Mouse (Mus musculus) spleen, postnatal 36 days (tissue): ENCODE measurements around the gene Gpr150.

Source experiments
- DNase-seq, 2 experiments: peaks; one replicate each; pipeline ENCODE4 v3.0.0; 2022; ENCODE audit warnings: low spot score in 2 of 2, mixed read lengths in 1 of 2

The Gpr150 gene

GRCm38 (mm10) chr13:76056896-76057266 is at the start of gene Gpr150:
Gpr150 (minus strand) TSS chr13:76056996.
- no peak for DNase-seq

GRCm38 (mm10) chr13:76101989-76102388 is 45.2 kb upstream of the Gpr150 start:
- DNase-seq = no peak

- peak; percentile 95 to 97 for DNase-seq
These were observed 41.9 kb upstream of the Gpr150 start, which contains the start of the genes Arsk and Ttc37 for GRCm38 (mm10) chr13:76098493-76099303. Arsk (minus strand) TSS chr13:76098660. Ttc37 (plus strand) TSS chr13:76098734.

DNA sequence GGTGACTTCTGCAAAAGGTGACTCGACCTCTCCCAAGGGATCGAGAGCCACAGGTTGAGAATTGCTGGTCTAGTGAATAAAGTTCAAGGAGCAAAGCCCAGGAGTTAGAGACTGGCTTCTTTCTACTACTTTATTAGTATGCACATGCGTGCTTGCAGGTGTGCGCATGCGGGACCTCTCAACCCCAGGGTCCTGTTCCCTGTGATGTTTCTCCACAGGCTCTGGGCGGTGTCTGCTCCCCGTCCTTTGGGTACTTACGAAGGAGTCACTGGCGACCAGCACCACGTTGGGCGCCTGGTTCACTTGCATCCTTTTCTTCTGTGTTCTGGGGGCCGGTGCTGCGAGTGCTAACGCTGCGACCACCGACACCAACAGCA is 41.3 kb upstream of the Gpr150 start:
- peak; percentile 57 to 62 for DNase-seq

GRCm38 (mm10) chr13:76074323-76074722 is 17.5 kb upstream of the Gpr150 start:
- no peak for DNase-seq

- no peak for DNase-seq
These were observed 7.7 kb upstream of the Gpr150 start for GRCm38 (mm10) chr13:76064363-76064945.

DNA sequence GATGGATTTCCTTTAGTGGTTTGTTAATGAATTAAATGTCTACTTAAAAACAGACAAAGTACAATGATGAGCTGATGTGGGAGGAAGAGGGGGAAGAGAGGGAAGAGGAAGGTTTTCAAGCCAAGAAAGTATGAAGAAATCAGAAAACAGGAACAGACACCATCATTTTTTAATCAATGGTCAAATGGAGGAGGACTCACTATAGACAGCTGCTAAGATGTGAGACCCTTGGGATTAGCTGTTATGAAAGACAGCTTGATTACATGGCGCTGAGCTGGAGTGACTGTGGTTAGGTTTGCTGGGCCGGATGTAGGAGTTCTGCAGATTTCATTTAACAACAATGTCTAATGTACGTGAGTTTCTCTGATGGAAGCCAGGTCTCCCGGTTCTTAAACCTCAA is 6.8 kb upstream of the Gpr150 start:
- DNase-seq = no peak

DNA sequence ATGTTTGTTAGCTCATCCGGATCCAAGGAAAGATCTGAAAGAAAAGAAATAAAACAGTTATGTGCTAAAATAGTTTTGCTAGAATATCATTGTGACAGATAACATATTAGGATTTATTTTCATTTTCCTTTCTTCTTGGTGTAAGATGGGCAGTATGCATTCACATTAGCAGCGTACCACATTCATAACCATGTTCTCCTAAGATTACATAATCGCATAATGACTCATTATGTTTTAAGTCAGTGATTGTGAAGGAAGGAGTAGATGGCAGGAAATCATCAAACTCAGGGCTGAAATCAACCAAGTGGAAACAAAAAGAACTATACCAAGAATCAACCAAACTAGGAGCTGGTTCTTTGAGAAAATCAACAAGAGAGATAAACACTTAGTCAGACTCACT is 5.8 kb upstream of the Gpr150 start:
- DNase-seq = no peak

DNA sequence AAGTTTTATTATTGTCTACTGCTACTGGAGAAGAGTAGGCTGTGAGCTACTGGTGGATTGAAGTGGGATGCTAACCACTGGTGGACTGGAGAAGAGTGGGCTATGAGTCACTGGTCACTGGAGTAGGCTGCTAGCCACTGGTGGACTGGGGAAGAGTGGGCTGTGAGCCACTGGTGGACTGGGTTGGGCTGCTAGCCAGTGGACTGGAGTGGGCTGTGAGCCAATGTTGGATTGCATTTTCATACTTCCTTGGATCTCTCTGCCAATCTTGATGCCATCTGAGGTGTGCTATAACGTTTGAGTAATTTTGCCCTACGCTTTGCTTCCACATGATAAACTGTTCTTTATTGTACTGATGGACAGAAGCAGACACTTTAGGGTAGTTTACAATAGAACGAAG is 5.3 kb upstream of the Gpr150 start:
- DNase-seq = no peak

DNA sequence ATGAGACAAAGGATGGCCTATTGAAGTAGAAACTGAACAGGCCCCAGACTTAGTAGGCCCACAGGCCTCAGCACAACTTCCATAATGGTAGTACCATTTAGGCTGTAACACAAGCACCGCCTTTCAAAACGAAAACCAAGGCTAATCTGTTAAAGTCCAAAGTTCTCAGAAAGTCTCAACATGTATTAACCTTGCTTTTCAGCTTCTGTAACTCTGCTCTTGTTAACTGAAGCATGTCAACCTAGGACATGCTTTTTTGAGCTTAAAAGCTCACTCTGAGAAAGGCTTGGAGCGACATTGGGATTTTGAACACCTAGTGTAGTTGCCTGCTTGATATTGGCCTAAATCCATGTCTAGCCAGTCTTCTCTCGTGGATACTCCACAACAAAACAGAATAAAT is 2.8 kb upstream of the Gpr150 start:
- no peak for DNase-seq

GRCm38 (mm10) chr13:76057267-76058069 is 672 bp upstream of the Gpr150 start:
- DNase-seq = no peak

GRCm38 (mm10) chr13:76056261-76056724 is 503 bp downstream of the Gpr150 start:
- DNase-seq = peak; percentile 68 to 69

GRCm38 (mm10) chr13:76055391-76056232 is 1.2 kb downstream of the Gpr150 start:
- DNase-seq = peak; percentile 51 to 53

- DNase-seq = no peak
These were observed 11.8 kb downstream of the Gpr150 start for GRCm38 (mm10) chr13:76044971-76045370.

DNA sequence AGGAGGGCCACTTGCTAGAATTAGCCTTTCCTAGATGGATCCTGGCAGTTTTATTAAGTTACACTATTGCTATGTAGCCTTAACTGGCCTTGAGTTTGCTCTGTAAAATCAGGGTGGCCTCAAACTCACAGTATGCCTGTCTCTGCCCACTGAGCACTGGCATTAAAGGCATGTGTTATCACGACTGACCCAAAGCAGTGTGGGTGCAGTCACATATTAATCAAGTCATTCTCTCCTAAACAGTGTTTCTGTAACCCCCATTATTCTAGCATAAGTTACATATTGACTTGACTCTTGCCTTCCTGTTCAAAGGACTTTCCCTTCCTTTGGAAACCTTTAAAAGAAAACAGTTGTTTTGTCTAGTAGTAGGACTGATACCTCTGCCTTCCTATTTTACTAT is 14.3 kb downstream of the Gpr150 start:
- DNase-seq = no peak

GRCm38 (mm10) chr13:76024588-76024987 is 32.2 kb downstream of the Gpr150 start:
- DNase-seq = no peak

GRCm38 (mm10) chr13:76021782-76022181 is 35.0 kb downstream of the Gpr150 start:
- no peak for DNase-seq

- no peak for DNase-seq
These were observed 37.9 kb downstream of the Gpr150 start for GRCm38 (mm10) chr13:76018844-76019400.

- DNase-seq = peak; percentile 97 to 98
These were observed 38.6 kb downstream of the Gpr150 start, which contains the start of gene Rfesd for GRCm38 (mm10) chr13:76017974-76018843. Rfesd (minus strand) TSS chr13:76018719.

DNA sequence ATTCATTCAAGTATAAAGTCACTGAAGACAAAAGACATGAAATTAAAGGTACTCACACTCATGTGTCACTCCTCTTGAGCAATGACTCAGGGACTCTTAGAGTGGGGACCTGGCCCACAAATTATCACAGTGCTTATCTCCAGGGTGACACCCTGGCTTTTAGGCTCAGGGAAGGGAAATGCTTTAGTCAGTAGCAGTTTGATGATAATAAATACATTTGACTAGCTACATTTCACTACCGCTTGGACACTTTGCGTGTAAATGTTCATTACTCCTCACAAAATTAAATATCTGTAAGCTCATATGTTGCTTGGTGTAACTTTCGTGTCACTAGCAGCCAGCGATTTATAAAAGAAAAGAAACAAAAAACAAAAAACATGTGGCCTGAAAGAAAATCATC is 39.3 kb downstream of the Gpr150 start:
- DNase-seq = peak in 1 of 2 experiments; percentile 43
